Mouse (Mus musculus): ENCODE data around the gene Aven.

DNA sequence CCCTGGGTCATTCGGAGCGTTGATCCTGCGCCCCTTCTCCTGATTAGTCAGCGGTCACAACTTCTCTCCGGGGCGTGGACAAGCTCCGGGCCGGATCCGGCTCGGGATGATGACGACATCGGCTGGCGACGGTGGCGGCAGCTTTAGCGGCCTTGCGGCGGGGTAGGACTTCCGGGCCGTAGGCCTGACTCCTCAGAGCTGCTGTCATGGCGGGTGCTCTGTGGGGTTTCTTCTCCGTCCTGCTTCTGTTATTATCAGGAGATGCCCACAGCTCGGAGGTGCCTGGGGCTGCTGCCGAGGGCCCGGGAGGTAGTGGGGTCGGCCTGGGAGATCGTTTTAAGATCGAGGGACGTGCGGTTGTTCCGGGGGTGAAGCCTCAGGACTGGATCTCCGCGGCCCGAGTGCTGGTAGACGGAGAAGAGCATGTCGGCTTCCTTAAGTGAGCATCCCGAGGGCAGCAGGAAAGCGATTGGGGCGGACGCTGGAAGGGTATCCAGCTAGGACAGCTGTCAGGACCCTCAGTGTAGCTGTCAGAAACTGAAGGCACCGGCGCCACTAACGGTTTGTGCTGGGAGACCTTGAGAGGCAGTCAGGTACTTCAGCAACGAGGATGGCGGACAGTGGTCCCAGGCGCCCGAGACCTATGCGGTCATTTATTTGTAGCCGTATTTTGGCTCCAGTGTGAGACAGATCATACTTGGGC, 37.8 kb upstream of the Aven start, which contains the start of gene Emc7:
- no peak for TF ChIP-seq CTCF (IDR thresholded peaks at IDR 0.05)
- TF ChIP-seq EP300 (IDR thresholded peaks at IDR 0.05; ENCODE audit: insufficient read depth, low read depth, low read length): no peak
